In genomic region chr16:18587847-18588737, GRCm38 (mm10) we compare ENCODE assay signal across 9 mouse cellular contexts. TPM values are rescaled to one million over a fixed set of nuclear protein-coding genes. Genes with fewer than 3 reads are reported as not detected.
DNase-seq lines count a peak whose midpoint lies in the region; ATAC-seq and TF ChIP-seq lines count a peak whose summit lies in the region.
"Had no signal": no experiment of that assay in that cellular context is flagged by ENCODE, and none has a peak within 500 bp of the region (broad histone marks: within the 10 kb centered on the region; RNA-seq: fewer than 3 reads in every experiment).

No protein-coding gene starts in this region.

- no peak overlapping the region for H3K27ac ChIP-seq in cerebellum, adult 2 months (ENCODE audit: insufficient read depth, low read length)
- no peak overlapping the region for H3K27ac ChIP-seq in lung, postnatal 0 days (ENCODE audit: low read length)
- H3K27ac ChIP-seq in limb, embryonic 13.5 days, result no peak overlapping the region
- H3K27ac ChIP-seq in stomach, embryonic 15.5 days, result no peak overlapping the region

- peak; percentile 39 for ATAC-seq in lung, postnatal 0 days
- ATAC-seq in limb, embryonic 13.5 days (ENCODE audit: low FRiP score, low read depth), result peak; percentile 9; the same call in 1 of the 2 replicates
- 0 out of 2 replicates have a peak, but pooled peaks have one; percentile 16 for ATAC-seq in stomach, embryonic 15.5 days (ENCODE audit: insufficient read depth, low FRiP score, low read depth)

- DNase-seq in cerebellum, postnatal 10 days, result peak; percentile 44 to 48
- no peak for DNase-seq in cerebellum, adult 2 months
- DNase-seq in lung, postnatal 0 days (ENCODE audit: low spot score), result no peak
- DNase-seq in lung, postnatal 10 days, result no peak
- no peak for DNase-seq in Muller cell, postnatal 12 days (ENCODE audit: inconsistent ontology term)
- DNase-seq in testis, postnatal 14 days (ENCODE audit: low spot score), result no peak
- DNase-seq: adrenal gland, adult 8-10 months had no signal

- H3K4me1 ChIP-seq in cerebellum, adult 2 months (ENCODE audit: control insufficient read depth, insufficient read depth, low read length), result no peaks in the 10 kb centered on the region
- H3K4me1 ChIP-seq in lung, postnatal 0 days (ENCODE audit: insufficient read depth, low read depth, low read length), result peaks cover 12% of the 10 kb centered on the region; the same call in 1 of the 2 replicates
- H3K4me1 ChIP-seq in limb, embryonic 13.5 days, result peaks cover 43% of the 10 kb centered on the region
- H3K4me1 ChIP-seq in stomach, embryonic 15.5 days, result peaks cover 42% of the 10 kb centered on the region

- H3K4me3 ChIP-seq in cerebellum, adult 2 months (replicated peaks; ENCODE audit: insufficient read depth, low read depth, low read length), result no peak overlapping the region
- H3K4me3 ChIP-seq in lung, postnatal 0 days (ENCODE audit: low read depth, low read length), result peak overlapping the region; percentile 27
- peak overlapping the region; percentile 38 for H3K4me3 ChIP-seq in limb, embryonic 13.5 days
- peak overlapping the region; percentile 23 for H3K4me3 ChIP-seq in stomach, embryonic 15.5 days (replicated peaks)

- no peak for TF ChIP-seq POLR2A in cerebellum, adult 2 months (IDR thresholded peaks at IDR 0.05; ENCODE audit: borderline replicate concordance, insufficient read depth, low read length)

- H3K9ac ChIP-seq in lung, postnatal 0 days (replicated peaks; ENCODE audit: low read depth), result no peak overlapping the region
- peak overlapping the region; percentile 59 for H3K9ac ChIP-seq in limb, embryonic 13.5 days
- H3K9ac ChIP-seq in stomach, embryonic 15.5 days, result no peak overlapping the region

- H3K4me2 ChIP-seq in lung, postnatal 0 days (replicated peaks; ENCODE audit: low read depth, low read length), result peak overlapping the region; percentile 83
- peak overlapping the region; percentile 59 for H3K4me2 ChIP-seq in limb, embryonic 13.5 days (replicated peaks)
- peak overlapping the region; percentile 44 for H3K4me2 ChIP-seq in stomach, embryonic 15.5 days

- no peak for TF ChIP-seq CTCF in cerebellum, adult 2 months (IDR thresholded peaks at IDR 0.05; ENCODE audit: borderline replicate concordance, insufficient read depth, low read depth, low read length)
- TF ChIP-seq CTCF in lung, postnatal 0 days (IDR thresholded peaks at IDR 0.05), result no peak

- TF ChIP-seq EP300 in lung, postnatal 0 days (IDR thresholded peaks at IDR 0.05), result no peak

- 3% methylated on average over 57 of the region's 57 CpGs for WGBS in cerebellum, adult 2 months
- WGBS in lung, postnatal 0 days, result 8% methylated on average over 54 of the region's 57 CpGs
- WGBS in limb, embryonic 13.5 days, result 2% methylated on average over 56 of the region's 57 CpGs
- WGBS in stomach, embryonic 15.5 days, result 4% methylated on average over 57 of the region's 57 CpGs

- H3K9me3 ChIP-seq in lung, postnatal 0 days (ENCODE audit: low read length), result no peaks in the 10 kb centered on the region
- H3K9me3 ChIP-seq in limb, embryonic 13.5 days, result no peaks in the 10 kb centered on the region
- no peaks in the 10 kb centered on the region for H3K9me3 ChIP-seq in stomach, embryonic 15.5 days

- peaks cover 8% of the 10 kb centered on the region; the same call in 1 of the 2 replicates for H3K27me3 ChIP-seq in cerebellum, adult 2 months (ENCODE audit: control insufficient read depth, insufficient read depth, low read length)
- H3K27me3 ChIP-seq in lung, postnatal 0 days (replicated peaks; ENCODE audit: insufficient read depth, low read length), result peaks cover 82% of the 10 kb centered on the region
- peaks cover 96% of the 10 kb centered on the region for H3K27me3 ChIP-seq in limb, embryonic 13.5 days
- H3K27me3 ChIP-seq in stomach, embryonic 15.5 days (replicated peaks), result peaks cover 94% of the 10 kb centered on the region

- no peaks in the 10 kb centered on the region for H3K36me3 ChIP-seq in lung, postnatal 0 days (ENCODE audit: insufficient read depth, low read length)
- H3K36me3 ChIP-seq in limb, embryonic 13.5 days, result no peaks in the 10 kb centered on the region
- H3K36me3 ChIP-seq in stomach, embryonic 15.5 days, result no peaks in the 10 kb centered on the region

RNA-seq across cellular contexts. Expression of gene Tbx1, which starts 2.4 kb away (rescaled TPM):
- polyA plus RNA-seq in cerebellum, adult 2 months (2012; rRNA removed), result 2.4 and 3.0 TPM in 2 replicates
- 7.6 and 7.8 TPM in 2 replicates for polyA plus RNA-seq in lung, postnatal 0 days (2015; fragmentation: Nextera tagmentation; extraction: Ambion mirVana)
- polyA plus RNA-seq in limb, embryonic 13.5 days (2015; fragmentation: Nextera tagmentation; extraction: Ambion mirVana), result 5.5 and 6.0 TPM in 2 replicates
- polyA plus RNA-seq in stomach, embryonic 15.5 days (2015; fragmentation: Nextera tagmentation; extraction: Ambion mirVana), result 0.85 and 1.1 TPM in 2 replicates

RNA-seq across cellular contexts. Expression of gene Gp1bb, which starts 34.1 kb away (rescaled TPM):
- polyA plus RNA-seq in cerebellum, adult 2 months (2012; rRNA removed), result 2.1 and 2.5 TPM in 2 replicates
- 7.9 and 8.8 TPM in 2 replicates for polyA plus RNA-seq in lung, postnatal 0 days (2015; fragmentation: Nextera tagmentation; extraction: Ambion mirVana)
- polyA plus RNA-seq in limb, embryonic 13.5 days (2015; fragmentation: Nextera tagmentation; extraction: Ambion mirVana), result 2.6 and 3.6 TPM in 2 replicates
- 1.3 and 1.6 TPM in 2 replicates for polyA plus RNA-seq in stomach, embryonic 15.5 days (2015; fragmentation: Nextera tagmentation; extraction: Ambion mirVana)

RNA-seq across cellular contexts. Expression of gene Gm49601, which starts 38.1 kb away (rescaled TPM):
- 69.4 and 69.6 TPM in 2 replicates for polyA plus RNA-seq in cerebellum, adult 2 months (2012; rRNA removed)
- 2.2 and 3.1 TPM in 2 replicates for polyA plus RNA-seq in lung, postnatal 0 days (2015; fragmentation: Nextera tagmentation; extraction: Ambion mirVana)
- 5.9 and 6.0 TPM in 2 replicates for polyA plus RNA-seq in limb, embryonic 13.5 days (2015; fragmentation: Nextera tagmentation; extraction: Ambion mirVana)
- polyA plus RNA-seq in stomach, embryonic 15.5 days (2015; fragmentation: Nextera tagmentation; extraction: Ambion mirVana), result 2.6 and 3.4 TPM in 2 replicates

RNA-seq across cellular contexts. Expression of gene Sept5, which starts 41.7 kb away (rescaled TPM):
- polyA plus RNA-seq in cerebellum, adult 2 months (2012; rRNA removed), result 328 and 334 TPM in 2 replicates
- polyA plus RNA-seq in lung, postnatal 0 days (2015; fragmentation: Nextera tagmentation; extraction: Ambion mirVana), result 8.5 and 9.6 TPM in 2 replicates
- 37.0 and 41.7 TPM in 2 replicates for polyA plus RNA-seq in limb, embryonic 13.5 days (2015; fragmentation: Nextera tagmentation; extraction: Ambion mirVana)
- polyA plus RNA-seq in stomach, embryonic 15.5 days (2015; fragmentation: Nextera tagmentation; extraction: Ambion mirVana), result 21.7 and 22.9 TPM in 2 replicates

Comparison
In these comparisons a context has a peak if more than half of its experiments do, and no peak if none do; other contexts are left out.
1. DNase-seq: peak in cerebellum, postnatal 10 days (2 of 2); none in cerebellum, adult 2 months (0 of 2), lung, postnatal 0 days (single experiment), lung, postnatal 10 days (single experiment), Muller cell, postnatal 12 days (single experiment) and testis, postnatal 14 days (single experiment).
2. RNA of gene Gm49601, which starts 38.1 kb away (polyA plus RNA-seq): 69.4 to 69.6 TPM in cerebellum, adult 2 months; 5.9 to 6.0 TPM in limb, embryonic 13.5 days, 2.6 to 3.4 TPM in stomach, embryonic 15.5 days and 2.2 to 3.1 TPM in lung, postnatal 0 days; every median in the first group is over 10 times any median in the second.
3. Peak in every context shown above with its lines, with median percentiles within 50 percentile points of each other: ATAC-seq and H3K4me2 ChIP-seq.